Mouse (Mus musculus): ENCODE measurements around the gene Mrm3. TPM values are rescaled to one million over a fixed set of nuclear protein-coding genes. Genes with fewer than 3 reads are reported as not detected.
A peak's percentile ranks its signal among the peaks of the same experiment; 100 is the strongest.

The Mrm3 gene
- polyA plus RNA-seq, 1 experiment, result 8.7 TPM

- H3K4me3 ChIP-seq (ENCODE audit: insufficient read depth, low read depth, low read length), result no peak overlapping the region
- WGBS, result 90% methylated on average over 3 of the region's 3 CpGs
- H3K27me3 ChIP-seq (replicated peaks; ENCODE audit: control insufficient read depth, insufficient read depth, low read length), result no peaks in the 10 kb centered on the region
- no peak for TF ChIP-seq POLR2A (IDR thresholded peaks at IDR 0.05; ENCODE audit: low read depth, low read length)
- no peak for TF ChIP-seq CTCF (conservative IDR thresholded peaks at IDR 0.05; ENCODE audit: insufficient read depth, insufficient read length, low read depth, low read length)
- no peak overlapping the region for H3K27ac ChIP-seq (ENCODE audit: insufficient read depth, low read depth, low read length)
- no peak for DNase-seq
- H3K36me3 ChIP-seq (ENCODE audit: control insufficient read depth, insufficient read depth, low read length), result peaks cover 6% of the 10 kb centered on the region
- H3K4me1 ChIP-seq (ENCODE audit: control insufficient read depth, insufficient read depth, low read length), result no peaks in the 10 kb centered on the region
These were observed 7.4 kb upstream of the Mrm3 start for GRCm38 (mm10) chr11:76236136-76236535.

DNA sequence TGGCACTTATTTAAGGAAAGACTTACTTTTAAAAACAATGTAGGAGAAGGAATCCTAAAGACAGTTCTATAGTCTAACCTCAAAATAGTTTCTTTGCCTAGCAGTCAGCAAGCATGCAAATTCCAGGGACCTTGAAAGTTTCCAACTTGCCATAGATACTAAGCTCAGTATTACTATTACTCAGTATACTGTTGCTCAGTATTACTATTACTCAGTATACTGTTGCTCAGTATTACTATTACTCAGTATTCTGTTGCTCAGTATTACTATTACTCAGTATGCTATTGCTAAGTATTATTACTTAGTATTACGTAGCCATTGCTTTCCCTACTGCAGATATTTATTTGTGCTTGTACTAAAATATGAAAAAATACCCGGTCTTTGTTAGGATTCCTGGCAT, 3.8 kb upstream of the Mrm3 start:
- H3K27me3 ChIP-seq (replicated peaks; ENCODE audit: control insufficient read depth, insufficient read depth, low read length), result no peaks in the 10 kb centered on the region
- H3K36me3 ChIP-seq (ENCODE audit: control insufficient read depth, insufficient read depth, low read length), result no peaks in the 10 kb centered on the region; the same call in none of the 2 replicates
- DNase-seq, result no peak
- no peak overlapping the region for H3K4me3 ChIP-seq (ENCODE audit: insufficient read depth, low read depth, low read length)
- peaks cover 9% of the 10 kb centered on the region; the same call in 1 of the 2 replicates for H3K4me1 ChIP-seq (ENCODE audit: control insufficient read depth, insufficient read depth, low read length)
- TF ChIP-seq CTCF (conservative IDR thresholded peaks at IDR 0.05; ENCODE audit: insufficient read depth, insufficient read length, low read depth, low read length) (no peak), POLR2A (IDR thresholded peaks at IDR 0.05; ENCODE audit: low read depth, low read length) (no peak)
- no peak overlapping the region for H3K27ac ChIP-seq (ENCODE audit: insufficient read depth, low read depth, low read length)
- WGBS, result 95% methylated on average over 2 of the region's 2 CpGs

DNA sequence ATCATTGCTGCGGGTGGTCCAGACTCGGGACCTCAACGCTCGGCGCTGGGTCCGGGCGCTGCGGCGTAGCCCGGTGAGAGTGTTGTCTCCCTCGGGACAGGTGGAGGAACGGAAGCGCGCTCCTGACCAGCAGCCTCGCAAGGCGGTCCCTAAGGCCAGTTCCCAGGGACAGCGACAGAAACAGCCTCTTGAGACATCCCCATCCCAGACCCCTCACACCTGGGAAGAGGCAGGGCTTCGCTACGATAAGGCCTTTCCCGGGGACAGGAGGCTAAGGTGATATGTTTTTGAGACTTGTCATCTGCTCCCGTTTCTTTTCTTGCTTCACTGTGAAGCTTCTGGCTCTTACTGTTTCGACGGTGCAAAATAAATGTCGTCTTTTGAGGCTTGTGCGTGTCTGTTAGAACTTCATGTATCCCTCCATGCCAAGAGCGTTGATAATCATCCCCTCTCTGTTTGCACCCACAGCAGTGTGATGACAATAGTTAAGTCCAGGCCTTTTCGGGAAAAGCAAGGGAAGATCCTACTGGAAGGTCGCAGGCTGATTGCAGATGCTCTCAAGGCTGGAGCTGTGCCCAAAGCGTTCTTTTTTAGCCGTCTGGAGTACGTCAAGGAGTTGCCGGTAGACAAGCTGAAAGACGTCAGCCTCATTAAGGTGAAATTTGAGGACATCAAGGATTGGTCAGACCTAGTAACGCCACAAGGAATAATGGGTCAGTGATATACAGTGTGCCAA, 464 bp downstream of the Mrm3 start:
- no peak for DNase-seq
- Histone ChIP-seq H3K4me3 (ENCODE audit: insufficient read depth, low read depth, low read length) (peak overlapping the region; percentile 91), H3K27me3 (replicated peaks; ENCODE audit: control insufficient read depth, insufficient read depth, low read length) (no peaks in the 10 kb centered on the region), H3K36me3 (ENCODE audit: control insufficient read depth, insufficient read depth, low read length) (no peaks in the 10 kb centered on the region; the same call in 1 of the 2 replicates), H3K4me1 (ENCODE audit: control insufficient read depth, insufficient read depth, low read length) (peaks cover 9% of the 10 kb centered on the region; the same call in 1 of the 2 replicates), H3K27ac (ENCODE audit: insufficient read depth, low read depth, low read length) (no peak overlapping the region)
- 2% methylated on average over 34 of the region's 34 CpGs for WGBS
- TF ChIP-seq POLR2A (IDR thresholded peaks at IDR 0.05; ENCODE audit: low read depth, low read length), result no peak
- no peak for TF ChIP-seq CTCF (conservative IDR thresholded peaks at IDR 0.05; ENCODE audit: insufficient read depth, insufficient read length, low read depth, low read length)

DNA sequence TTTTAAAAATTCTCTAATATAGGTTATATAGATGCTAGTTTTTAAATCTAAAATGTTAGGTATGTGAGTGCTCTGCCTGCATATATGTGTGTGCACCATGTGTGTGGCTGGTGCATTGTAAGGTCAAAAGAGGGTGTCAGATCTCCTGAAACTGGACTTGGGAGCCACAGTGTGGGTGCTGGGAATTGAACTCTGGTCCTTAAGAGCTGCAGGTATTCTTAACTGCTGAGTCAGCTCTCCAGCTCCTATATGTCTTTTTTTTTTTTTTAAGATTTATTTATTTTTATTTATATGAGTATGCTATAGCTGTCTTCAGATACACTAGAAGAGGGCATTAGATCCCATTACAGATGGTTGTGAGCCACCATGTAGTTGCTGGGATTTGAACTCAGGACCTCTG, 2.9 kb downstream of the Mrm3 start:
- TF ChIP-seq CTCF (conservative IDR thresholded peaks at IDR 0.05; ENCODE audit: insufficient read depth, insufficient read length, low read depth, low read length) (no peak), POLR2A (IDR thresholded peaks at IDR 0.05; ENCODE audit: low read depth, low read length) (no peak)
- H3K4me3 ChIP-seq (ENCODE audit: insufficient read depth, low read depth, low read length), result no peak overlapping the region
- no peaks in the 10 kb centered on the region for H3K27me3 ChIP-seq (replicated peaks; ENCODE audit: control insufficient read depth, insufficient read depth, low read length)
- no peak overlapping the region for H3K27ac ChIP-seq (ENCODE audit: insufficient read depth, low read depth, low read length)
- DNase-seq, result no peak
- H3K36me3 ChIP-seq (ENCODE audit: control insufficient read depth, insufficient read depth, low read length), result no peaks in the 10 kb centered on the region
- H3K4me1 ChIP-seq (ENCODE audit: control insufficient read depth, insufficient read depth, low read length), result peaks cover 9% of the 10 kb centered on the region; the same call in 1 of the 2 replicates

GRCm38 (mm10) chr11:76247239-76247638, 3.7 kb downstream of the Mrm3 start:
- Histone ChIP-seq H3K27me3 (replicated peaks; ENCODE audit: control insufficient read depth, insufficient read depth, low read length) (no peaks in the 10 kb centered on the region), H3K27ac (ENCODE audit: insufficient read depth, low read depth, low read length) (no peak overlapping the region), H3K36me3 (ENCODE audit: control insufficient read depth, insufficient read depth, low read length) (no peaks in the 10 kb centered on the region), H3K4me3 (ENCODE audit: insufficient read depth, low read depth, low read length) (no peak overlapping the region), H3K4me1 (ENCODE audit: control insufficient read depth, insufficient read depth, low read length) (peaks cover 9% of the 10 kb centered on the region; the same call in 1 of the 2 replicates)
- TF ChIP-seq CTCF (conservative IDR thresholded peaks at IDR 0.05; ENCODE audit: insufficient read depth, insufficient read length, low read depth, low read length), result no peak
- no peak for TF ChIP-seq POLR2A (IDR thresholded peaks at IDR 0.05; ENCODE audit: low read depth, low read length)
- WGBS, result 37% methylated on average over 2 of the region's 2 CpGs
- no peak for DNase-seq

DNA sequence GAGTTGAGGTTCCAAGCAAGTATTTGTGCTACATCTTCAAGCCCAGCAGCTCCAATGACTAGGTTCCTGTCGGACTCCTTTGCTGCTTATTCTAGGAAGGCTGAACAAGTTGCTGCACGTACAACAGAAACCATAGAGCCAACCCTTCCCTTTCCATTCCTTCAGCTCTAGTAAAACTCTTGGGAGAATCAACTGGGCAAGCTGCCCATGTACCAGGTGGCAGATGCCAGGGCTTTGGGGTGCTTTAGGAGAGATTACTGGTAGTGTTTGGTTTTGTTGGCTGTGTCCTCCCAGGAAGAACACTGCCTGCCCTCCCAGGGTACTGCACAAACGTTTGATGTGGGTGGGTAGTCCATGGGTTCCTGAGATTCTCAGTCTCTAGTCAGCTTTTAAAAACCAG, 8.5 kb downstream of the Mrm3 start:
- H3K27ac ChIP-seq (ENCODE audit: insufficient read depth, low read depth, low read length), result no peak overlapping the region
- no peaks in the 10 kb centered on the region for H3K27me3 ChIP-seq (replicated peaks; ENCODE audit: control insufficient read depth, insufficient read depth, low read length)
- DNase-seq, result no peak
- TF ChIP-seq POLR2A (IDR thresholded peaks at IDR 0.05; ENCODE audit: low read depth, low read length) (no peak), CTCF (conservative IDR thresholded peaks at IDR 0.05; ENCODE audit: insufficient read depth, insufficient read length, low read depth, low read length) (no peak)
- WGBS, result 69% methylated on average over 3 of the region's 3 CpGs
- no peaks in the 10 kb centered on the region for H3K36me3 ChIP-seq (ENCODE audit: control insufficient read depth, insufficient read depth, low read length)
- peaks cover 3% of the 10 kb centered on the region; the same call in 1 of the 2 replicates for H3K4me1 ChIP-seq (ENCODE audit: control insufficient read depth, insufficient read depth, low read length)
- no peak overlapping the region for H3K4me3 ChIP-seq (ENCODE audit: insufficient read depth, low read depth, low read length)

- no peak for TF ChIP-seq POLR2A (IDR thresholded peaks at IDR 0.05; ENCODE audit: low read depth, low read length)
- TF ChIP-seq CTCF (conservative IDR thresholded peaks at IDR 0.05; ENCODE audit: insufficient read depth, insufficient read length, low read depth, low read length), result peak; percentile 95
- peak; percentile 87 for DNase-seq
- no peaks in the 10 kb centered on the region for H3K36me3 ChIP-seq (ENCODE audit: control insufficient read depth, insufficient read depth, low read length)
- no peak overlapping the region for H3K27ac ChIP-seq (ENCODE audit: insufficient read depth, low read depth, low read length)
- no peak overlapping the region for H3K4me3 ChIP-seq (ENCODE audit: insufficient read depth, low read depth, low read length)
- 49% methylated on average over 5 of the region's 5 CpGs for WGBS
- no peaks in the 10 kb centered on the region for H3K27me3 ChIP-seq (replicated peaks; ENCODE audit: control insufficient read depth, insufficient read depth, low read length)
- peaks cover 3% of the 10 kb centered on the region; the same call in 1 of the 2 replicates for H3K4me1 ChIP-seq (ENCODE audit: control insufficient read depth, insufficient read depth, low read length)
These were observed 9.8 kb downstream of the Mrm3 start for GRCm38 (mm10) chr11:76253145-76253917.
